Mouse (Mus musculus) MEL (cell line): ENCODE measurements around the gene Rab20. TPM values are rescaled to one million over a fixed set of nuclear protein-coding genes. Genes with fewer than 3 reads are reported as not detected.

Source experiments
- DNase-seq: peaks from one replicate; pipeline ENCODE4 v3.0.0; 2011; ENCODE audit warnings: low read depth, low spot score
- H3K27ac ChIP-seq: 2 replicates; pipeline ENCODE4 v1.5.1; 2012; ENCODE audit warnings: low read depth, mild to moderate bottlenecking, control low read depth, low read length, moderate library complexity; ENCODE audit not compliant: control insufficient read depth
- H3K27me3 ChIP-seq, 2 experiments: fragments of 150-350 bp in 1 of 2; sonication (generic) in 1 of 2; 2 replicates each; pipeline ENCODE4 v1.6.1; 2012; ENCODE audit warnings: low read length in 2 of 2, mild to moderate bottlenecking in 2 of 2, improper control_type of control experiment in 1 of 2, moderate library complexity in 1 of 2; ENCODE audit not compliant: insufficient read depth in 2 of 2, control insufficient read depth in 1 of 2
- H3K36me3 ChIP-seq, 2 experiments: 2 replicates each; pipeline ENCODE4 v1.6.1; 2012 to 2014; ENCODE audit warnings: low read length in 2 of 2, improper control_type of control experiment in 1 of 2, inconsistent platforms in 1 of 2, mild to moderate bottlenecking in 1 of 2; ENCODE audit not compliant: insufficient read depth in 2 of 2, control insufficient read depth in 1 of 2
- H3K4me1 ChIP-seq, 2 experiments: fragments of 150-350 bp in 1 of 2; sonication (generic) in 1 of 2; 2 replicates each; pipeline ENCODE4 v1.6.1; 2012; ENCODE audit warnings: low read length in 2 of 2, improper control_type of control experiment in 1 of 2, mild to moderate bottlenecking in 1 of 2; ENCODE audit not compliant: insufficient read depth in 2 of 2, control insufficient read depth in 1 of 2
- H3K4me3 ChIP-seq, 2 experiments: fragments of 150-350 bp in 1 of 2; sonication (generic) in 1 of 2; 2 replicates each; pipeline ENCODE4 v1.5.1; 2012; ENCODE audit warnings: low read depth in 2 of 2, low read length in 2 of 2, mild to moderate bottlenecking in 2 of 2, moderate library complexity in 2 of 2, control low read depth in 1 of 2, improper control_type of control experiment in 1 of 2; ENCODE audit not compliant: control insufficient read depth in 1 of 2, insufficient read depth in 1 of 2
- H3K79me2 ChIP-seq: 2 replicates; pipeline ENCODE4 v1.6.1; 2012; ENCODE audit warnings: mild to moderate bottlenecking, low read length, moderate library complexity; ENCODE audit not compliant: control insufficient read depth, poor library complexity, insufficient read depth
- H3K9ac ChIP-seq: 2 replicates; pipeline ENCODE4 v1.6.1; 2012; ENCODE audit warnings: low read depth, mild to moderate bottlenecking, control low read depth, low read length, moderate library complexity; ENCODE audit not compliant: control insufficient read depth, poor library complexity, severe bottlenecking
- H3K9me3 ChIP-seq: fragments of 150-350 bp; sonication (generic); replicated peaks from 2 replicates; pipeline ENCODE4 v1.6.1; 2012; ENCODE audit warnings: mild to moderate bottlenecking, low read length, improper control_type of control experiment, moderate library complexity; ENCODE audit not compliant: insufficient read depth
- BHLHE40 ChIP-seq: IDR thresholded peaks from 2 replicates; pipeline ENCODE4 v1.6.1; 2012; ENCODE audit warnings: low read depth, mild to moderate bottlenecking, inconsistent platforms, low read length, improper control_type of control experiment, borderline replicate concordance
- CTCF ChIP-seq, 3 experiments: IDR thresholded peaks in 2 of 3; conservative IDR thresholded peaks in 1 of 3; 2 replicates each; pipeline ENCODE4 v1.5.1; 2011 to 2012; ENCODE audit warnings: low read length in 3 of 3, low read depth in 2 of 3, mild to moderate bottlenecking in 2 of 3, improper control_type of control experiment in 1 of 3, inconsistent platforms in 1 of 3, mixed read lengths in 1 of 3, moderate library complexity in 1 of 3; ENCODE audit not compliant: control insufficient read depth in 1 of 3, insufficient read depth in 1 of 3, poor library complexity in 1 of 3, severe bottlenecking in 1 of 3
- E2F4 ChIP-seq: IDR thresholded peaks from 2 replicates; pipeline ENCODE4 v1.6.1; 2011; ENCODE audit warnings: low read depth, low read length, improper control_type of control experiment, borderline replicate concordance
- ELF1 ChIP-seq: IDR thresholded peaks from 2 replicates; pipeline ENCODE4 v1.6.1; 2014; ENCODE audit warnings: low read depth, mild to moderate bottlenecking, inconsistent platforms, low read length, improper control_type of control experiment, moderate library complexity
- EP300 ChIP-seq, 2 experiments: IDR thresholded peaks; 2 replicates each; pipeline ENCODE4 v1.6.1; 2011; ENCODE audit warnings: improper control_type of control experiment in 2 of 2, low read length in 2 of 2, low read depth in 1 of 2, mild to moderate bottlenecking in 1 of 2
- ETS1 ChIP-seq: IDR thresholded peaks from 2 replicates; pipeline ENCODE4 v1.6.1; 2012; ENCODE audit warnings: low read depth, mild to moderate bottlenecking, inconsistent platforms, low read length, improper control_type of control experiment, moderate library complexity
- GABPA ChIP-seq: IDR thresholded peaks from 2 replicates; pipeline ENCODE4 v1.6.1; 2012; ENCODE audit warnings: low read depth, mild to moderate bottlenecking, inconsistent platforms, low read length, improper control_type of control experiment, moderate library complexity
- HCFC1 ChIP-seq: IDR thresholded peaks from 2 replicates; pipeline ENCODE4 v1.6.1; 2012; ENCODE audit warnings: low read depth, mild to moderate bottlenecking, inconsistent platforms, low read length, improper control_type of control experiment, moderate library complexity
- KAT2A ChIP-seq: conservative IDR thresholded peaks from 2 replicates; pipeline ENCODE4 v1.6.1; 2012; ENCODE audit warnings: low read depth, low read length, improper control_type of control experiment, inconsistent platforms
- MAFK ChIP-seq: IDR thresholded peaks from 2 replicates; pipeline ENCODE4 v1.6.1; 2011; ENCODE audit warnings: low read depth, mild to moderate bottlenecking, low read length, improper control_type of control experiment, borderline replicate concordance
- MAX ChIP-seq: IDR thresholded peaks from 2 replicates; pipeline ENCODE4 v1.6.1; 2011; ENCODE audit warnings: low read length, improper control_type of control experiment
- MXI1 ChIP-seq: IDR thresholded peaks from 2 replicates; pipeline ENCODE4 v1.6.1; 2011; ENCODE audit warnings: mild to moderate bottlenecking, low read depth, low read length, improper control_type of control experiment
- MYC ChIP-seq: IDR thresholded peaks from 2 replicates; pipeline ENCODE4 v1.6.1; 2011; ENCODE audit warnings: low read depth, mild to moderate bottlenecking, low read length, improper control_type of control experiment, moderate library complexity
- NELFE ChIP-seq: IDR thresholded peaks from 2 replicates; pipeline ENCODE4 v1.6.1; 2011; ENCODE audit warnings: low read depth, low read length, improper control_type of control experiment
- NRF1 ChIP-seq: IDR thresholded peaks from 2 replicates; pipeline ENCODE4 v1.6.1; 2014; ENCODE audit warnings: low read depth, mild to moderate bottlenecking, inconsistent platforms, low read length, improper control_type of control experiment, moderate library complexity; ENCODE audit not compliant: poor library complexity, insufficient read depth, severe bottlenecking
- POLR2A ChIP-seq, 2 experiments: IDR thresholded peaks; 2 replicates each; pipeline ENCODE4 v1.6.1; 2011 to 2012; ENCODE audit warnings: low read length in 2 of 2, mild to moderate bottlenecking in 2 of 2, control low read depth in 1 of 2, improper control_type of control experiment in 1 of 2, low read depth in 1 of 2, moderate library complexity in 1 of 2; ENCODE audit not compliant: control insufficient read depth in 1 of 2, insufficient read depth in 1 of 2, poor library complexity in 1 of 2
- POLR2AphosphoS2 ChIP-seq: IDR thresholded peaks from 2 replicates; pipeline ENCODE4 v1.6.1; 2011; ENCODE audit warnings: low read length, improper control_type of control experiment
- POLR2AphosphoS5 ChIP-seq: IDR thresholded peaks from 2 replicates; pipeline ENCODE4 v1.6.1; 2012; ENCODE audit warnings: low read depth, borderline replicate concordance, mild to moderate bottlenecking, inconsistent platforms, low read length, moderate library complexity, mixed read lengths
- RAD21 ChIP-seq: IDR thresholded peaks from 2 replicates; pipeline ENCODE4 v1.6.1; 2011; ENCODE audit warnings: mild to moderate bottlenecking, low read depth, low read length, improper control_type of control experiment
- SIN3A ChIP-seq: IDR thresholded peaks from 2 replicates; pipeline ENCODE4 v1.6.1; 2012; ENCODE audit warnings: low read length, improper control_type of control experiment, inconsistent platforms
- SMC3 ChIP-seq: IDR thresholded peaks from 2 replicates; pipeline ENCODE4 v1.6.1; 2011; ENCODE audit warnings: low read depth, low read length, improper control_type of control experiment
- TBP ChIP-seq: IDR thresholded peaks from 2 replicates; pipeline ENCODE4 v1.8.0; 2011; ENCODE audit warnings: low read depth, low read length, improper control_type of control experiment
- TCF12 ChIP-seq: IDR thresholded peaks from 2 replicates; pipeline ENCODE4 v1.6.1; 2014; ENCODE audit warnings: low read depth, mild to moderate bottlenecking, inconsistent platforms, low read length, improper control_type of control experiment, moderate library complexity
- UBTF ChIP-seq: IDR thresholded peaks from 2 replicates; pipeline ENCODE4 v1.6.1; 2012; ENCODE audit warnings: low read depth, mild to moderate bottlenecking, inconsistent platforms, low read length, improper control_type of control experiment, moderate library complexity, borderline replicate concordance; ENCODE audit not compliant: insufficient read depth
- USF1 ChIP-seq: IDR thresholded peaks from 2 replicates; pipeline ENCODE4 v1.6.1; 2014; ENCODE audit warnings: low read depth, mild to moderate bottlenecking, inconsistent platforms, low read length, improper control_type of control experiment, moderate library complexity
- ZC3H11A ChIP-seq: IDR thresholded peaks from 2 replicates; pipeline ENCODE4 v1.6.1; 2012; ENCODE audit warnings: low read depth, mild to moderate bottlenecking, inconsistent platforms, low read length, improper control_type of control experiment
- ZKSCAN1 ChIP-seq: IDR thresholded peaks from 2 replicates; pipeline ENCODE4 v1.6.1; 2012; ENCODE audit warnings: low read depth, mild to moderate bottlenecking, inconsistent platforms, low read length, improper control_type of control experiment, moderate library complexity
- ZMIZ1 ChIP-seq: IDR thresholded peaks from 2 replicates; pipeline ENCODE4 v1.6.1; 2012; ENCODE audit warnings: low read depth, mild to moderate bottlenecking, inconsistent platforms, low read length, improper control_type of control experiment, moderate library complexity
- polyA plus RNA-seq, 2 experiments: library from polyadenylated mRNA; stranded (reverse) in 1 of 2; unstranded in 1 of 2; fragments of >175 nt in 1 of 2; fragments of >200 nt in 1 of 2; gene quantifications; 2 replicates each; pipeline versions ENCODE4 v1.2.1 to v1.2.4; 2012; ENCODE audit warnings: low replicate concordance in 2 of 2, low read depth in 1 of 2; ENCODE audit not compliant: insufficient read length in 2 of 2, insufficient read depth in 1 of 2, missing spikeins in 1 of 2
- total RNA-seq: library from RNA; depleted of rRNA; stranded (reverse); fragments of 300-350 nt; gene quantifications from 2 replicates; pipeline ENCODE4 v1.2.3, GENCODE M21; 2012

Rab20 gene
- total and polyA plus RNA-seq, 3 experiments = 9.5 to 10.4 TPM; not detected in 1

DNA sequence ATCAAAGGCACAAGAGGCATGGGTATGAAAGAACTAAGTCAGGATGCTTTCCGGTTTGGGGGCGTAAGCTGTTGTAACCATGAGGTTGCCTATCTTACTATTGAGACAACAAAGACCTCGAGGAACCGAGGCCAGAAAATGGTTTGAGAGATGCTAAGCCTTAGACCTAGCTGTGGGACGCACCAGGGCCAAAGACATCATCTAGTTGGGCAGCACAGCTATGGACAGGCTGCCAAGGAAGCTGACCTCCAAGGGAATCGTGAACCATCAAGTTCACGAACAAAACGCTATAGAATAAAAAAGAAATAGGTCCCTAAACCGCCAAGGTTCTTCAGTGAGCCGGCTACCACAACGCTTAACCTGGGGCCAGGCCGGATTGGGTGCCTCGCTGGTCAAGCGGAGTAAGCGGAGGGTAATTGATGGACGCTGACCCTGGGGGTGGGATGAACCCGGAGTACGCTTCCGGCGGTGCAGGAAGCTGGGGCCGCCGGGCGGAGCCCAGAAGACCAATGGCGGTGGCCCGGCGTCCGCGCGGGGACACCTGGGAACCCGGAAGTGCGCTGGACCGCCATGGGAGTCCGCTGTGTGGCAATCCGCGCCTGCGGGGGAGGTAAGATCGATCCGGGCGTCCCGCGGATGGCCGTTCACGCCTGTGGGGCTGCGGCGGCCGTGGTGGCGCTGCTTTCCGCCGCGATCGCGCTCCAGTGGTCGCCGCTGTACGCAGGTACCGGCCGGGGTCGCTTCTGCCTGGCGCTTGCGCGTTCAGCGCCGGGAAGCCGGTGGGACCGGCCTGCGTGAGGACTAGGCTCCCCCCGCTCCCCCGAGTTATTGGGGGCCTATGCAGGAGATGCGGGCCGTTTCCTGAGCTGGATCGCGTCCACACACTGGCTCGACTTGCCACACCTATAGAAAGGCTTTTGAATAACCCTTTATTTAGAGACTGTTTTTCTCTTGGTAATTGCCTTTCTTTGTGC, 18.8 kb upstream of the Rab20 start, which contains the start of gene Naxd:
TSS of gene Naxd (plus strand) at position 490 of the 974 bp plus-strand sequence.
- DNase-seq = peak; percentile 92
- peaks cover 0 to 20% of the 10 kb centered on the region in 2 experiments; a peak in 3 of 4 replicates for H3K4me1 ChIP-seq
- TF ChIP-seq ZC3H11A = no peak
- peak; percentile 81 for TF ChIP-seq MXI1
- TF ChIP-seq POLR2AphosphoS5 = no peak
- no peak for TF ChIP-seq MAFK
- TF ChIP-seq RAD21 = no peak
- peak; percentile 57 for TF ChIP-seq NRF1
- TF ChIP-seq ETS1 = peak; percentile 23; the same call in 1 of the 2 replicates
- TF ChIP-seq EP300 (IDR thresholded peaks at IDR 0.05; ENCODE audit: low read depth in 1 of 2, low read length in 2 of 2) = no peak
- peak; percentile 81 for TF ChIP-seq KAT2A
- peak; percentile 81 to 89 for TF ChIP-seq POLR2A (IDR thresholded peaks at IDR 0.05; ENCODE audit: control insufficient read depth in 1 of 2, insufficient read depth in 1 of 2, low read depth in 1 of 2, low read length in 2 of 2, poor library complexity in 1 of 2)
- peak; percentile 27; the same call in 1 of the 2 replicates for TF ChIP-seq GABPA
- TF ChIP-seq MYC = peak; percentile 53; the same call in 1 of the 2 replicates
- TF ChIP-seq SMC3 = no peak
- TF ChIP-seq POLR2AphosphoS2 = peak; percentile 50; the same call in 1 of the 2 replicates
- TF ChIP-seq UBTF = no peak
- TF ChIP-seq TBP = peak; percentile 68
- TF ChIP-seq HCFC1 = peak; percentile 93
- no peak for TF ChIP-seq ZKSCAN1
- peak; percentile 85 for TF ChIP-seq NELFE
- TF ChIP-seq ZMIZ1 = peak; percentile 62; the same call in 1 of the 2 replicates
- peak; percentile 57; the same call in 1 of the 2 replicates for TF ChIP-seq MAX
- 0 out of 2 replicates have a peak, but pooled peaks have one; percentile 11 for TF ChIP-seq USF1
- TF ChIP-seq BHLHE40 = no peak
- TF ChIP-seq CTCF (IDR thresholded peaks at IDR 0.05 in 2 of 3, conservative IDR thresholded peaks at IDR 0.05 in 1 of 3; ENCODE audit: control insufficient read depth in 1 of 3, insufficient read depth in 1 of 3, low read depth in 2 of 3, low read length in 3 of 3, poor library complexity in 1 of 3, severe bottlenecking in 1 of 3) = no peak
- TF ChIP-seq TCF12 = peak; percentile 61
- peak; percentile 94 for TF ChIP-seq SIN3A
- peak; percentile 99 for TF ChIP-seq ELF1
- TF ChIP-seq E2F4 = no peak; the same call in 1 of the 2 replicates
- TF ChIP-seq, all 39 proteins: peak for 17

More for the DNA sequence above, 18.8 kb upstream of the Rab20 start, which contains the start of gene Naxd:
- Histone ChIP-seq H3K36me3 (peaks cover 0 to 17% of the 10 kb centered on the region in 2 experiments; a peak in 3 of 4 replicates), H3K79me2 (peaks cover 29% of the 10 kb centered on the region), H3K9me3 (no peaks in the 10 kb centered on the region), H3K9ac (peak within 1 kb of the TSS; percentile 83), H3K4me3 (peak within 1 kb of the TSS; percentile 74 to 85), H3K27me3 (no peaks in the 10 kb centered on the region), H3K27ac (peak within 1 kb of the TSS; percentile 30; the same call in 1 of the 2 replicates)
